In genomic region chr13:119600166-119600565, GRCm38 (mm10) we compare ENCODE assay signal across 9 mouse cellular contexts. TPM values are rescaled to one million over a fixed set of nuclear protein-coding genes. Genes with fewer than 3 reads are reported as not detected.
DNase-seq lines count a peak whose midpoint lies in the region; ATAC-seq lines count a peak whose summit lies in the region.
"Not testable (repeated sequence)": the region's sequence is repeated elsewhere in the genome, so short reads cannot be mapped to it uniquely, and the experiment has no call there.
"Had no signal": no experiment of that assay in that cellular context is flagged by ENCODE, and none has a peak within 500 bp of the region (broad histone marks: within the 10 kb centered on the region; RNA-seq: fewer than 3 reads in every experiment).

No protein-coding gene starts in this region.

- H3K27me3 ChIP-seq in hindbrain, embryonic 14.5 days (ENCODE audit: control insufficient read depth, insufficient read depth, low read length); limb, embryonic 10.5 days (ENCODE audit: low read depth, poor library complexity, severe bottlenecking); midbrain, embryonic 10.5 days (ENCODE audit: low read depth, poor library complexity, severe bottlenecking): not testable (repeated sequence)

- peak; percentile 19 for DNase-seq in MEL-GATA-1-ER (ENCODE audit: extremely low read depth, low read depth)
- peak; percentile 32 for DNase-seq in cerebellum, adult 11-12 months
- peak; percentile 74 for DNase-seq in hindbrain, embryonic 14.5 days (ENCODE audit: low spot score)
- DNase-seq in limb, embryonic 10.5 days (ENCODE audit: low spot score) = peak; percentile 88
- DNase-seq in midbrain, embryonic 10.5 days (ENCODE audit: low spot score) = peak; percentile 80
- peak; percentile 34 for DNase-seq in right cerebral cortex, postnatal 14 days
- peak; percentile 58 for DNase-seq in thymus, postnatal 4 days

- not testable (repeated sequence) for H3K36me3 ChIP-seq in hindbrain, embryonic 14.5 days (replicated peaks; ENCODE audit: control insufficient read depth, insufficient read depth); limb, embryonic 10.5 days; midbrain, embryonic 10.5 days

- not testable (repeated sequence) for H3K4me3 ChIP-seq in hindbrain, embryonic 14.5 days (replicated peaks; ENCODE audit: low read length); limb, embryonic 10.5 days; midbrain, embryonic 10.5 days

- not testable (repeated sequence) for H3K9ac ChIP-seq in hindbrain, embryonic 14.5 days

- ATAC-seq in frontal cortex, adult (ENCODE audit: low TSS enrichment) = peak; percentile 29; the same call in 1 of the 2 replicates
- ATAC-seq in hindbrain, embryonic 14.5 days (ENCODE audit: low FRiP score) = peak; percentile 54; the same call in 1 of the 2 replicates

- not testable (repeated sequence) for H3K27ac ChIP-seq in hindbrain, embryonic 14.5 days; limb, embryonic 10.5 days; midbrain, embryonic 10.5 days (replicated peaks)

- H3K9me3 ChIP-seq in hindbrain, embryonic 14.5 days (ENCODE audit: control insufficient read depth, low read length) = peaks cover 28% of the 10 kb centered on the region
- peaks cover 24% of the 10 kb centered on the region for H3K9me3 ChIP-seq in limb, embryonic 10.5 days (replicated peaks)
- H3K9me3 ChIP-seq in midbrain, embryonic 10.5 days (replicated peaks) = peaks cover 28% of the 10 kb centered on the region

- not testable (repeated sequence) for H3K4me1 ChIP-seq in hindbrain, embryonic 14.5 days (replicated peaks; ENCODE audit: control insufficient read depth, insufficient read depth, low read length); limb, embryonic 10.5 days; midbrain, embryonic 10.5 days

- H3K4me2 ChIP-seq in hindbrain, embryonic 14.5 days (replicated peaks) = not testable (repeated sequence)

RNA-seq across cellular contexts. Expression of gene Ccl28, which starts 23.5 kb away (rescaled TPM):
- 0.40 and 0.53 TPM in 2 replicates for polyA plus RNA-seq in hindbrain, embryonic 14.5 days (2014; fragmentation: Nextera tagmentation; extraction: Ambion mirVana)
- 0.05 and 0.10 TPM in 2 replicates for polyA plus RNA-seq in limb, embryonic 10.5 days (2016; fragmentation: Nextera tagmentation; extraction: Ambion mirVana)
- polyA plus RNA-seq in midbrain, embryonic 10.5 days (2016; fragmentation: Nextera tagmentation; extraction: Ambion mirVana) = 0.10 and 0.11 TPM in 2 replicates
- polyA plus RNA-seq: heart, embryonic 13.5 days had no signal

Comparison
In these comparisons a context has a peak if more than half of its experiments do, and no peak if none do; other contexts are left out.
1. DNase-seq: peak in every context shown above with its lines; median percentile 88 in limb, embryonic 10.5 days; 80 in midbrain, embryonic 10.5 days; 74 in hindbrain, embryonic 14.5 days; 58 in thymus, postnatal 4 days; 34 in right cerebral cortex, postnatal 14 days; 32 in cerebellum, adult 11-12 months; 19 in MEL-GATA-1-ER.